In genomic region chr19:45895726-45896125, GRCm38 (mm10) we compare ENCODE assay signal across 18 mouse cellular contexts.
"Had no signal": no experiment of that assay in that cellular context is flagged by ENCODE, and none has a peak within 500 bp of the region (broad histone marks: within the 10 kb centered on the region; RNA-seq: fewer than 3 reads in every experiment).

No protein-coding gene starts in this region.

- H3K27ac ChIP-seq: kidney, postnatal 0 days; layer of hippocampus, adult 2 months; limb, embryonic 12.5 days; limb, embryonic 15.5 days; liver, embryonic 14.5 days; macrophage; midbrain, embryonic 13.5 days had no signal

- H3K27me3 ChIP-seq: limb, embryonic 12.5 days; limb, embryonic 15.5 days; midbrain, embryonic 13.5 days had no signal

- DNase-seq: kidney, adult 2 months; kidney, postnatal 25 days; layer of hippocampus, adult 9-11 months; left cerebral cortex, postnatal 4 days; liver, postnatal 0 days; lung, embryonic 14.5 days; thymus, adult 18-20 months; thymus, postnatal 14 days had no signal

- H3K9ac ChIP-seq: limb, embryonic 12.5 days; limb, embryonic 15.5 days; liver, embryonic 14.5 days; liver, postnatal 0 days; lung, embryonic 14.5 days; midbrain, embryonic 13.5 days had no signal

- H3K4me2 ChIP-seq: limb, embryonic 12.5 days; limb, embryonic 15.5 days; liver, embryonic 11.5 days; lung, embryonic 14.5 days; midbrain, embryonic 13.5 days had no signal

- H3K4me3 ChIP-seq: layer of hippocampus, adult 2 months; limb, embryonic 12.5 days; limb, embryonic 15.5 days; midbrain, embryonic 13.5 days had no signal

- H3K9me3 ChIP-seq: limb, embryonic 12.5 days; limb, embryonic 15.5 days; midbrain, embryonic 13.5 days had no signal

- H3K4me1 ChIP-seq: limb, embryonic 12.5 days; limb, embryonic 15.5 days; midbrain, embryonic 13.5 days had no signal

- ATAC-seq: liver, postnatal 0 days; lung, postnatal 0 days; midbrain, embryonic 13.5 days; midbrain, embryonic 16.5 days had no signal
